Mouse (Mus musculus) forebrain, embryonic 13.5 days (tissue): Measurements from ENCODE around the gene Sirpb1a. TPM values are rescaled to one million over a fixed set of nuclear protein-coding genes. Genes with fewer than 3 reads are reported as not detected.
"Not testable (repeated sequence)": the region's sequence is repeated elsewhere in the genome, so short reads cannot be mapped to it uniquely, and the experiment has no call there.

ENCODE experiments used
- ATAC-seq: fragments of 200-750 bp; cut with Nextera tagmentation; 2 replicates; pipeline ENCODE4 v1.8.0; 2017
- H3K27ac ChIP-seq: fragments of 300-500 bp; sonication (generic); 2 replicates; pipeline ENCODE4 v1.5.1; 2015; ENCODE audit warnings: inconsistent platforms, mild to moderate bottlenecking, moderate library complexity
- H3K27me3 ChIP-seq: fragments of 300-500 bp; sonication (generic); 2 replicates; pipeline ENCODE4 v1.6.1; 2015; ENCODE audit warnings: mild to moderate bottlenecking, inconsistent platforms
- H3K36me3 ChIP-seq: fragments of 300-500 bp; sonication (generic); 2 replicates; pipeline ENCODE4 v1.6.1; 2015; ENCODE audit warnings: mild to moderate bottlenecking, inconsistent platforms; ENCODE audit not compliant: poor library complexity, severe bottlenecking
- H3K4me1 ChIP-seq: fragments of 300-500 bp; sonication (generic); 2 replicates; pipeline ENCODE4 v1.6.1; 2015; ENCODE audit warnings: inconsistent platforms
- H3K4me2 ChIP-seq: fragments of 300-500 bp; sonication (generic); 2 replicates; pipeline ENCODE4 v1.6.1; 2015; ENCODE audit warnings: inconsistent platforms, mild to moderate bottlenecking, moderate library complexity
- H3K4me3 ChIP-seq: fragments of 300-500 bp; sonication (generic); 2 replicates; pipeline ENCODE4 v1.5.1; 2015; ENCODE audit warnings: mild to moderate bottlenecking, inconsistent platforms
- H3K9ac ChIP-seq: fragments of 300-500 bp; sonication (generic); 2 replicates; pipeline ENCODE4 v1.6.1; 2015; ENCODE audit warnings: mild to moderate bottlenecking, inconsistent platforms
- H3K9me3 ChIP-seq: fragments of 300-500 bp; sonication (generic); replicated peaks from 2 replicates; pipeline ENCODE4 v1.6.1; 2016; ENCODE audit warnings: inconsistent platforms
- WGBS: fragments of 180-500 bp; shearing (Covaris S2); methylation state at CpG from one replicate; pipeline ENCODE4 v1.1.7; 2015; 5-methylcytosine and 5-hydroxymethylcytosine counted together
- polyA plus RNA-seq: library from polyadenylated mRNA; unstranded; fragments of >200 nt; fragmentation: Nextera tagmentation; extraction: Ambion mirVana; gene quantifications from 2 replicates; pipeline ENCODE4 v1.2.1, GENCODE M21; 2015

Gene Sirpb1a
- not detected in 2 replicates for polyA plus RNA-seq

GRCm38 (mm10) chr3:15426447-15426846, at the start of gene Sirpb1a:
Sirpb1a (minus strand) TSS chr3:15426520.
- not testable (repeated sequence) for ATAC-seq, H3K36me3 ChIP-seq, H3K9me3 ChIP-seq, H3K9ac ChIP-seq, H3K27ac ChIP-seq, H3K27me3 ChIP-seq, H3K4me1 ChIP-seq, H3K4me3 ChIP-seq, H3K4me2 ChIP-seq
- WGBS: 84% methylated on average over 1 of the region's 1 CpGs

- not testable (repeated sequence) for H3K4me2 ChIP-seq, H3K27ac ChIP-seq, ATAC-seq, H3K4me1 ChIP-seq, H3K4me3 ChIP-seq, H3K9ac ChIP-seq, H3K36me3 ChIP-seq, H3K9me3 ChIP-seq, H3K27me3 ChIP-seq
- WGBS: 71% methylated on average over 2 of the region's 2 CpGs
These were observed 48.5 kb upstream of the Sirpb1a start for GRCm38 (mm10) chr3:15474831-15475230.

- H3K36me3 ChIP-seq, H3K27me3 ChIP-seq, H3K9ac ChIP-seq, H3K4me1 ChIP-seq, H3K4me2 ChIP-seq, ATAC-seq, H3K4me3 ChIP-seq, H3K9me3 ChIP-seq, H3K27ac ChIP-seq: not testable (repeated sequence)
- WGBS: 58% methylated on average over 2 of the region's 3 CpGs
These were observed 43.8 kb upstream of the Sirpb1a start for GRCm38 (mm10) chr3:15470158-15470557.

- not testable (repeated sequence) for H3K4me3 ChIP-seq, H3K9ac ChIP-seq, H3K27me3 ChIP-seq, H3K4me2 ChIP-seq, H3K9me3 ChIP-seq, ATAC-seq, H3K36me3 ChIP-seq, H3K4me1 ChIP-seq, H3K27ac ChIP-seq
- 79% methylated on average over 1 of the region's 1 CpGs for WGBS
These were observed 17.6 kb upstream of the Sirpb1a start for GRCm38 (mm10) chr3:15443936-15444335.

- H3K27me3 ChIP-seq, ATAC-seq, H3K9ac ChIP-seq, H3K4me3 ChIP-seq, H3K27ac ChIP-seq, H3K9me3 ChIP-seq, H3K4me2 ChIP-seq, H3K4me1 ChIP-seq, H3K36me3 ChIP-seq: not testable (repeated sequence)
- WGBS: 60% methylated on average over 1 of the region's 1 CpGs
These were observed 13.5 kb upstream of the Sirpb1a start for GRCm38 (mm10) chr3:15439844-15440243.

- no peak overlapping the region for H3K27ac ChIP-seq
- no peak overlapping the region for H3K4me3 ChIP-seq
- no peaks in the 10 kb centered on the region for H3K36me3 ChIP-seq
- ATAC-seq: no peak
- no peak overlapping the region for H3K9ac ChIP-seq
- no peaks in the 10 kb centered on the region for H3K27me3 ChIP-seq
- WGBS: 80% methylated on average over 1 of the region's 1 CpGs
- no peaks in the 10 kb centered on the region for H3K4me1 ChIP-seq
- no peaks in the 10 kb centered on the region for H3K9me3 ChIP-seq
- no peak overlapping the region for H3K4me2 ChIP-seq
These were observed 1.6 kb upstream of the Sirpb1a start for GRCm38 (mm10) chr3:15427917-15428316.

- not testable (repeated sequence) for H3K27me3 ChIP-seq, H3K9me3 ChIP-seq, H3K36me3 ChIP-seq, H3K4me2 ChIP-seq, H3K4me3 ChIP-seq, H3K9ac ChIP-seq, H3K27ac ChIP-seq, ATAC-seq, H3K4me1 ChIP-seq
- WGBS: 86% methylated on average over 3 of the region's 3 CpGs
These were observed 70.6 kb downstream of the Sirpb1a start for GRCm38 (mm10) chr3:15355690-15356089.

GRCm38 (mm10) chr3:15350318-15350717, 76.0 kb downstream of the Sirpb1a start:
- not testable (repeated sequence) for H3K27ac ChIP-seq, H3K4me2 ChIP-seq, H3K9me3 ChIP-seq, ATAC-seq, H3K4me1 ChIP-seq, H3K4me3 ChIP-seq, H3K27me3 ChIP-seq, H3K36me3 ChIP-seq, H3K9ac ChIP-seq
- 91% methylated on average over 1 of the region's 2 CpGs for WGBS

GRCm38 (mm10) chr3:15345606-15346005, 80.7 kb downstream of the Sirpb1a start:
- H3K27me3 ChIP-seq, H3K9me3 ChIP-seq, H3K36me3 ChIP-seq, H3K4me3 ChIP-seq, H3K9ac ChIP-seq, H3K4me1 ChIP-seq, H3K27ac ChIP-seq, ATAC-seq, H3K4me2 ChIP-seq: not testable (repeated sequence)
- 59% methylated on average over 3 of the region's 3 CpGs for WGBS

GRCm38 (mm10) chr3:15340287-15340686, 86.0 kb downstream of the Sirpb1a start:
- no peak overlapping the region for H3K4me3 ChIP-seq
- H3K27me3 ChIP-seq: no peaks in the 10 kb centered on the region
- H3K9me3 ChIP-seq: no peaks in the 10 kb centered on the region
- H3K9ac ChIP-seq: no peak overlapping the region
- no peaks in the 10 kb centered on the region for H3K4me1 ChIP-seq
- no peaks in the 10 kb centered on the region for H3K36me3 ChIP-seq
- ATAC-seq: no peak
- WGBS: 68% methylated on average over 1 of the region's 1 CpGs
- no peak overlapping the region for H3K27ac ChIP-seq
- H3K4me2 ChIP-seq: no peak overlapping the region

GRCm38 (mm10) chr3:15334182-15334581, 92.1 kb downstream of the Sirpb1a start:
- H3K4me1 ChIP-seq: no peaks in the 10 kb centered on the region
- H3K36me3 ChIP-seq: no peaks in the 10 kb centered on the region
- H3K4me2 ChIP-seq: no peak overlapping the region
- no peak; the same call in 1 of the 2 replicates for ATAC-seq
- no peaks in the 10 kb centered on the region for H3K9me3 ChIP-seq
- no peak overlapping the region for H3K27ac ChIP-seq
- H3K9ac ChIP-seq: no peak overlapping the region
- no peak overlapping the region for H3K4me3 ChIP-seq
- no peaks in the 10 kb centered on the region for H3K27me3 ChIP-seq
- WGBS: 72% methylated on average over 2 of the region's 2 CpGs

- 92% methylated on average over 3 of the region's 3 CpGs for WGBS
- Histone ChIP-seq H3K9me3 (no peaks in the 10 kb centered on the region), H3K27ac (no peak within 1 kb of the TSS), H3K9ac (no peak within 1 kb of the TSS), H3K27me3 (no peaks in the 10 kb centered on the region), H3K4me1 (no peaks in the 10 kb centered on the region), H3K4me2 (no peak within 1 kb of the TSS), H3K4me3 (no peak within 1 kb of the TSS), H3K36me3 (no peaks in the 10 kb centered on the region)
- ATAC-seq: no peak
These were observed 94.3 kb downstream of the Sirpb1a start, which contains the start of gene Gm9733 for GRCm38 (mm10) chr3:15332063-15332462. Gm9733 (minus strand) TSS chr3:15332302.

GRCm38 (mm10) chr3:15331545-15331944, 94.8 kb downstream of the Sirpb1a start:
- no peak overlapping the region for H3K4me2 ChIP-seq
- no peak overlapping the region for H3K9ac ChIP-seq
- no peak overlapping the region for H3K4me3 ChIP-seq
- no peaks in the 10 kb centered on the region for H3K4me1 ChIP-seq
- no peaks in the 10 kb centered on the region for H3K36me3 ChIP-seq
- H3K9me3 ChIP-seq: no peaks in the 10 kb centered on the region
- H3K27me3 ChIP-seq: no peaks in the 10 kb centered on the region
- H3K27ac ChIP-seq: no peak overlapping the region
- WGBS: 73% methylated on average over 3 of the region's 3 CpGs
- no peak for ATAC-seq
